Mouse (Mus musculus): ENCODE measurements around the gene S100a6.

DNA sequence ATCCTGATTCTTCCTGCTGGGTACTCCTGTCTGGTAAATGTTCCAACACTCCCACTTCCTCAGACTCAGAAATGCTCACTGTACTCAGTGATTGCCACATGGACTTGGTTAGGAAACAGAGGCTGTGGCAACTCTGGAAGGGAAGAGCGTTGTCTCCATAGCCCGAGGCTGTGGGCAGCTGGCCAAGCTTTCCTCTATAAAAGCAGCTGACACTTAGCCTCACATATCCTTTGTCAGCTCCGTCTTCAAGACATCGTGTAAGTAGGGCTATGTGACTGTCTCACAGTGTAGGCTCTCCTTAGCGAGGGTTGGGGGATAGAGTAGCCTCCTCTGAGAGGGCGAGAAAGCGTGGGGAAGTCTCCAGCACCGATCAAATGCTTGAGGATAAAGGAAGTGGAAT lies 56.2 kb downstream of the S100a6 start, which contains the start of gene S100a8:
- TF ChIP-seq CTCF (conservative IDR thresholded peaks at IDR 0.05; ENCODE audit: insufficient read depth, insufficient read length, low read depth, low read length) = no peak
- TF ChIP-seq POLR2A (IDR thresholded peaks at IDR 0.05; ENCODE audit: low read depth, low read length) = no peak

Measured in kidney, adult 2 months (tissue).